Mouse (Mus musculus): ENCODE results near the gene Carmil1. TPM values are rescaled to one million over a fixed set of nuclear protein-coding genes. Genes with fewer than 3 reads are reported as not detected.
A peak's percentile ranks its signal among the peaks of the same experiment; 100 is the strongest.

Gene Carmil1
- polyA plus RNA-seq, 1 experiment from 2014 or later: 47.1 TPM

DNA sequence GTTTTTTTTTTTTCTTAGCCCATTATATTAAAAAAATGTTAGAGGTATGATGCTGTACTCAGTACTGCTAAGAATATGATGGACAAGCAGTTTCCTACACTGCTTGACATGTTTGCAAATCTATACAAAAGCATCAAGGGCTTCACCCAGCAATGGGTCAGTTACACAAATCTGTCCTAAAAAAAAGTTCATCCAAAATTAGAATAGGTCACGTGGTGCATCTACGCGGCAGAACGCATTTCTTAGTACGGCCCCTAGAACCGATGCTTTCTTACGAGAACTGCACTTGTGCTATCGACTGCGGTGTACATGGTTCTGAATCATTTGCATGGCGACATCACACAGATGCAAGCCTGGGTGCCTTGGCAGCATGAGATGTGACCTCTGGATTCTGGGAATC is 208.0 kb downstream of the Carmil1 start:
- Histone ChIP-seq H3K4me3 (ENCODE audit: low read depth, low read length) (no peak overlapping the region), H3K27me3 (ENCODE audit: control insufficient read depth, insufficient read depth, low read depth, low read length) (no peaks in the 10 kb centered on the region), H3K36me3 (ENCODE audit: control insufficient read depth, insufficient read depth, low read length) (0 out of 2 replicates have a peak, but pooled peaks cover 2% of the 10 kb centered on the region), H3K27ac (ENCODE audit: low read length) (no peak overlapping the region), H3K9me3 (replicated peaks; ENCODE audit: control insufficient read depth, low read length, poor library complexity, severe bottlenecking) (no peaks in the 10 kb centered on the region), H3K9ac (ENCODE audit: low read depth, low read length) (no peak overlapping the region), H3K4me1 (ENCODE audit: control insufficient read depth, insufficient read depth, low read length) (peaks cover 4% of the 10 kb centered on the region; the same call in 1 of the 2 replicates), H3K4me2 (ENCODE audit: low read length) (no peak overlapping the region)
- 92% methylated on average over 10 of the region's 10 CpGs for WGBS
- ATAC-seq: no peak

DNA sequence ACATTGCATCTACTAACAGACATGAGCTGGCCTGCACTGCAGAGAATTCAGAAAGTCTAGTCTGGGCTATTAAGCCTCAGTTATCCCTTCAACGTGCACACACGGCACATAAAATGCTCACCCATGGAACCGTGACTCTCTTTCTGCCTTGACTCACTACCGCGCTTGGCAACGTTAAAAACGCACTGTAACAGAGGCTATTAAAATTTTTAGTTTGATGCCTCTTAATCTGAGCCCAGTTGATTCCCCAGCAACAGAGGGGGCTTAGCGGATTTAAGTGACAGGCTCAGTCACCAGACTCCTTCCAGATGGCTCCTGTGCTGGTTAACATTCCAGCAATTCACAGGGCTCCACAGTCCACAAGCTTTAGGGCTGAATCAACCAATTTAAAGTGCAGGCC is 213.0 kb downstream of the Carmil1 start:
- ATAC-seq: 0 out of 2 replicates have a peak, but pooled peaks have one; percentile 44
- H3K4me1 ChIP-seq (ENCODE audit: control insufficient read depth, insufficient read depth, low read length): peaks cover 4% of the 10 kb centered on the region; the same call in 1 of the 2 replicates
- 76% methylated on average over 8 of the region's 8 CpGs for whole genome bisulfite sequencing
- H3K9me3 ChIP-seq (replicated peaks; ENCODE audit: control insufficient read depth, low read length, poor library complexity, severe bottlenecking): no peaks in the 10 kb centered on the region
- H3K4me2 ChIP-seq (ENCODE audit: low read length): no peak overlapping the region
- H3K27me3 ChIP-seq (ENCODE audit: control insufficient read depth, insufficient read depth, low read depth, low read length): no peaks in the 10 kb centered on the region
- no peak overlapping the region for H3K9ac ChIP-seq (ENCODE audit: low read depth, low read length)
- H3K27ac ChIP-seq (ENCODE audit: low read length): no peak overlapping the region
- 0 out of 2 replicates have a peak, but pooled peaks cover 2% of the 10 kb centered on the region for H3K36me3 ChIP-seq (ENCODE audit: control insufficient read depth, insufficient read depth, low read length)
- no peak overlapping the region for H3K4me3 ChIP-seq (ENCODE audit: low read depth, low read length)

DNA sequence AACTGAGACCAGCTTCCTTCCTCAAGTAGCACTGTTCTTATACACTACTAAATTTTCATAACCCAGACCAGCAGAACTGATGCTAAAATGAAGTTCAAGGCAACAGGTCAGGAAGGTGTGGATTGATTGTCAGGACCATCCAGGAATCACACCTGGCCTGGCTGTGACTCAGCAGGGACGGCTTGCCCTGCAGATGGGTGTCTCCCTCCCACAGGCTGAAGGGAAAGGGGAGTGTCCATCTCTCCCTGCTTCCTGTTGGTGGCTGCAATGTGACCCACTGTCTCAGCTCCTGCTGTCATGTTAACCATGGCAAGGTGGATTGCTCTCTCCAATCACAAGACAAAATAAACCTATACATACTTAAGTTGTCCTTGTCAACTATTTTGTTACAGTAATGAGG is 215.1 kb downstream of the Carmil1 start:
- no peak for ATAC-seq
- 71% methylated on average over 1 of the region's 1 CpGs for WGBS
- Histone ChIP-seq H3K9ac (ENCODE audit: low read depth, low read length) (no peak overlapping the region), H3K4me3 (ENCODE audit: low read depth, low read length) (no peak overlapping the region), H3K27me3 (ENCODE audit: control insufficient read depth, insufficient read depth, low read depth, low read length) (no peaks in the 10 kb centered on the region), H3K36me3 (ENCODE audit: control insufficient read depth, insufficient read depth, low read length) (0 out of 2 replicates have a peak, but pooled peaks cover 2% of the 10 kb centered on the region), H3K27ac (ENCODE audit: low read length) (no peak overlapping the region), H3K4me1 (ENCODE audit: control insufficient read depth, insufficient read depth, low read length) (no peaks in the 10 kb centered on the region; the same call in 1 of the 2 replicates), H3K4me2 (ENCODE audit: low read length) (no peak overlapping the region), H3K9me3 (replicated peaks; ENCODE audit: control insufficient read depth, low read length, poor library complexity, severe bottlenecking) (no peaks in the 10 kb centered on the region)

DNA sequence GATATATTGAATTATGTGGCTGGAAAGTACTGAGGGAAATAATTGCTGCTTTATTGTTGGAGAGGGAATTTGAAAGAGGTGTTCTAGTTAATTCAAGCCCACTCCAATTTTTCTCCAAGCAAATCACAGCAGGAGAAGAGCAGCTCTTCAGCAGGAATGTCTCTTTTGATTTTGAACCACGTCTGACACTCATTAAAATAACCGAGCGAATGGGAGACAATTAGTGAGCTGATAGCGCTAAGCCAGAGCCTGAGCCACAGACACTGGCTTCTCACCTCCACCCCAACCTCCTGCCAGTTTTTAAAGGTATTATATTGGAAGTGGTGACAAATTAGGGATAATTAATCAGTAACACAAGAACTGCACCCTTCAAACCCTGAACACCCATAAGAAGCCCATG is 217.8 kb downstream of the Carmil1 start:
- no peak overlapping the region for H3K4me2 ChIP-seq (ENCODE audit: low read length)
- ATAC-seq: peak; percentile 67; the same call in 1 of the 2 replicates
- 13% methylated on average over 4 of the region's 4 CpGs for WGBS

DNA sequence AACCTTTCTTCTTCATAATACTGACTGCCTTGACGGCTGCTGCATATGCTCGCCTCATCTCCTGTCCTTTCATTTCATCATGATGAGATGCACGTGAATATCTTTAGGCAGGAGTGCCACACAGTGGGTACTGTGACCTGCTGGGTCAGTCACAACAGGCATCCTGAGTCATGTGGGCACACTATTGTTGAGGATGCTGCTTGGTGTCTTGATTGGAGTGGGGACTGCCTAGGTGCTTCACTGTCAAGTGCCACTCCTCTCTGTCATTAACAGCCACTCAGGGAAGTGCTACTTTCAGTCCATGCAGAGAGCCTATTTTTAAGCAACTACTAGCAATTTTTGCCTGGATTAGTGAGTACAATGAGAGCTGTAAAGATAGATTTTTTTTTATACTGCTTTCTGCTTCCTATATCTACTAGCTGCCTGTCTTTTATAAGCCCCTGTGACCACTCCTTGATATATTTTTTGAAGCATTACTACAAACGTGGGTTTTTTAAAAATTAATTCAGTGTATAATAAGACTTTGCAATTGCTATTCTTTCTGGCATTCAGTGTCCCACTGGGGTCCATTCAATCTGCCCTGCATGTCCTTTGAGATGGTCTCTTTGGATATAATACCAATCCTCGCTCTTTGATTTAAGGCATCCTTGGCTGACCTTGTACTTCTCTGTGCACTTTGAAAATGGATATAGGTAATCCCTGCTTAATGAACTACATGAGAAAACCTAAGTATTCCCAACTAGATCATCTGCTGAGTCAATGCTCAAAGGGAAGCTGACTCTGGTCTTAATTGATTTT is 225.3 kb downstream of the Carmil1 start:
- Histone ChIP-seq H3K9ac (ENCODE audit: low read depth, low read length) (no peak overlapping the region), H3K4me1 (ENCODE audit: control insufficient read depth, insufficient read depth, low read length) (peaks cover 9% of the 10 kb centered on the region), H3K4me2 (ENCODE audit: low read length) (no peak overlapping the region), H3K36me3 (ENCODE audit: control insufficient read depth, insufficient read depth, low read length) (no peaks in the 10 kb centered on the region), H3K4me3 (ENCODE audit: low read depth, low read length) (no peak overlapping the region), H3K9me3 (replicated peaks; ENCODE audit: control insufficient read depth, low read length, poor library complexity, severe bottlenecking) (no peaks in the 10 kb centered on the region), H3K27ac (ENCODE audit: low read length) (0 out of 2 replicates have a peak overlapping the region, but pooled peaks have one; percentile 29), H3K27me3 (ENCODE audit: control insufficient read depth, insufficient read depth, low read depth, low read length) (no peaks in the 10 kb centered on the region)
- 36% methylated on average over 5 of the region's 5 CpGs for WGBS
- ATAC-seq: peak; percentile 69

More for the DNA sequence above, 217.8 kb downstream of the Carmil1 start:
- H3K9me3 ChIP-seq (replicated peaks; ENCODE audit: control insufficient read depth, low read length, poor library complexity, severe bottlenecking): no peaks in the 10 kb centered on the region
- H3K27ac ChIP-seq (ENCODE audit: low read length): no peak overlapping the region
- H3K27me3 ChIP-seq (ENCODE audit: control insufficient read depth, insufficient read depth, low read depth, low read length): no peaks in the 10 kb centered on the region
- no peak overlapping the region for H3K9ac ChIP-seq (ENCODE audit: low read depth, low read length)
- H3K36me3 ChIP-seq (ENCODE audit: control insufficient read depth, insufficient read depth, low read length): no peaks in the 10 kb centered on the region
- H3K4me3 ChIP-seq (ENCODE audit: low read depth, low read length): no peak overlapping the region
- H3K4me1 ChIP-seq (ENCODE audit: control insufficient read depth, insufficient read depth, low read length): no peaks in the 10 kb centered on the region; the same call in 1 of the 2 replicates

DNA sequence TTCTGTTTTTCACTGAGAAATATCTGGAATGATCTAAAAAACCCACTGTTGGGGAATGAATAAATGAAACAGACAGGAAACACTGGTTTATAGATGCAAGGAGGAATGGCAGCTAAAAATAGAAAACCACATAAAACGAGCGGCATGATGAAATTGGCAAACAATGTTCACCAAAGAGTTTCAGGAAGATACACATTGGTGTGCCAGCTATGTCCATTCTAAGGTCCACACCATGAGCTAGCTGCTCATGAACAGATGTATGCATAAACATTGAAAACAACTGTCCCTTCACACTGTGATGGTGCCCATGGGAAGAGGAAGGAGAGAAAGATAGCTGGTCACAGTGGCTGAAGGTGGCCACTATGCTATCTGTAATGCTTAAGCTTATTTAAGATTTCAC is 229.1 kb downstream of the Carmil1 start:
- no peak overlapping the region for H3K4me2 ChIP-seq (ENCODE audit: low read length)
- no peaks in the 10 kb centered on the region for H3K36me3 ChIP-seq (ENCODE audit: control insufficient read depth, insufficient read depth, low read length)
- no peak overlapping the region for H3K9ac ChIP-seq (ENCODE audit: low read depth, low read length)
- ATAC-seq: no peak
- no peaks in the 10 kb centered on the region for H3K9me3 ChIP-seq (replicated peaks; ENCODE audit: control insufficient read depth, low read length, poor library complexity, severe bottlenecking)
- no peaks in the 10 kb centered on the region for H3K27me3 ChIP-seq (ENCODE audit: control insufficient read depth, insufficient read depth, low read depth, low read length)
- H3K27ac ChIP-seq (ENCODE audit: low read length): no peak overlapping the region
- H3K4me1 ChIP-seq (ENCODE audit: control insufficient read depth, insufficient read depth, low read length): peaks cover 16% of the 10 kb centered on the region
- H3K4me3 ChIP-seq (ENCODE audit: low read depth, low read length): no peak overlapping the region
- 94% methylated on average over 2 of the region's 2 CpGs for WGBS

DNA sequence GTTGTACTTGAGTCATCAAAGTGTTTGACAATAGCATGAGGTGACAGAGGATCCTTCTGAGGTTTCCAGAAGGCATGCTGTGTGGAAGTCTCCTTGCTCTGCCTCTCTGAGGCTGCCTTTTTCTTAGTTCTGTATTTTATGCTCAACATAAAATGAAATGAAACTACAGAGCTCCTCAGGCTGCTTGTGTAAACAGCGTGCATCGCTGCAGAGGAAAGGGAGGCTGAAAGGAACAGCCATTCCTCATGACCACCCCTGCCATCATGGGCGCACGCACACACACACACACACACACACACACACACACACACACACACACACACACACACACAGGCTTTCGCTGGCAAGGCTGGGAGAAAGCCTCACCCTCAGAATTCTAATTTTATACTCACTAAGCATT is 230.3 kb downstream of the Carmil1 start:
- Histone ChIP-seq H3K4me2 (ENCODE audit: low read length) (no peak overlapping the region), H3K9me3 (replicated peaks; ENCODE audit: control insufficient read depth, low read length, poor library complexity, severe bottlenecking) (no peaks in the 10 kb centered on the region), H3K4me3 (ENCODE audit: low read depth, low read length) (no peak overlapping the region), H3K9ac (ENCODE audit: low read depth, low read length) (no peak overlapping the region), H3K27me3 (ENCODE audit: control insufficient read depth, insufficient read depth, low read depth, low read length) (no peaks in the 10 kb centered on the region), H3K27ac (ENCODE audit: low read length) (peak overlapping the region; percentile 65; the same call in 1 of the 2 replicates), H3K36me3 (ENCODE audit: control insufficient read depth, insufficient read depth, low read length) (no peaks in the 10 kb centered on the region), H3K4me1 (ENCODE audit: control insufficient read depth, insufficient read depth, low read length) (peaks cover 13% of the 10 kb centered on the region)
- ATAC-seq: no peak
- WGBS: 71% methylated on average over 5 of the region's 5 CpGs

DNA sequence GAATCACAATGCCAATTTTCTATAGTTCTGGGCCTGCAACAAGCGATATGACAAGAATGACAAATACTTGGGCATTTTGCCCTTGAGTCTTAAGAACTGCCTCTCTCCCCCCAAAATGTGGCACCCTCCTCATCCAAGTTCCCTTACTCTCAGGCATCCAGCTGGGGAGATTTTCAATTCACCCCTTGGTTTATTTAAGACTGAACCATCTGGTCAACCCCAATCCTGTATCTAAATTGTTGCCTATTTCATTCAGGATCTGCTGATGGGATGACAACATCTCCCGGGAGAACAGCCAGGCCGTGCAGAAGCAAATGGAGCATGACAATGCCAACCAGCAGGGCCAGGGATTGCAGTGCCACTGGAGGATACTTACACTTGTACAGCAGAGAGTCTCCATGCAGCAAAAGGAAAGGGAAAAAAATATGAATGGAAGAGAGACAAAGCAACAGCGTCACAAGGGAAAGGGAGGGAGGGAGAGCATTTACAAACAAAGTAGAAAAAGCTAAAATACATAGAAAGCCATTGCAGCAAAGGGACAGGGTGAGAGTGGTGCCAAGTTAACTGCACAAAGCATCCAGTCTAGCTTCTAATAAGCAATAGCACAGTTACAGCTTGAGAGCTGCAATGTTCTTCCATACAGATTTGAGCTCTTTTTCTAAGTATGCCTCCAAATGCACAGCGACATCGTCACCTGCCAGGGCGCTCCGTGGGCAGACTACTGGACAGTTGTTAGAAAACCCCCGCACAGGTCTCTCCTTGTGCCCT is 231.1 kb downstream of the Carmil1 start:
- H3K27me3 ChIP-seq (ENCODE audit: control insufficient read depth, insufficient read depth, low read depth, low read length): no peaks in the 10 kb centered on the region
- no peaks in the 10 kb centered on the region for H3K9me3 ChIP-seq (replicated peaks; ENCODE audit: control insufficient read depth, low read length, poor library complexity, severe bottlenecking)
- no peak overlapping the region for H3K4me3 ChIP-seq (ENCODE audit: low read depth, low read length)
- H3K27ac ChIP-seq (ENCODE audit: low read length): peak overlapping the region; percentile 65
- H3K4me1 ChIP-seq (ENCODE audit: control insufficient read depth, insufficient read depth, low read length): peaks cover 15% of the 10 kb centered on the region
- H3K36me3 ChIP-seq (ENCODE audit: control insufficient read depth, insufficient read depth, low read length): no peaks in the 10 kb centered on the region
- 58% methylated on average over 9 of the region's 9 CpGs for WGBS
- no peak overlapping the region for H3K4me2 ChIP-seq (ENCODE audit: low read length)
- no peak overlapping the region for H3K9ac ChIP-seq (ENCODE audit: low read depth, low read length)
- ATAC-seq: peak; percentile 83

DNA sequence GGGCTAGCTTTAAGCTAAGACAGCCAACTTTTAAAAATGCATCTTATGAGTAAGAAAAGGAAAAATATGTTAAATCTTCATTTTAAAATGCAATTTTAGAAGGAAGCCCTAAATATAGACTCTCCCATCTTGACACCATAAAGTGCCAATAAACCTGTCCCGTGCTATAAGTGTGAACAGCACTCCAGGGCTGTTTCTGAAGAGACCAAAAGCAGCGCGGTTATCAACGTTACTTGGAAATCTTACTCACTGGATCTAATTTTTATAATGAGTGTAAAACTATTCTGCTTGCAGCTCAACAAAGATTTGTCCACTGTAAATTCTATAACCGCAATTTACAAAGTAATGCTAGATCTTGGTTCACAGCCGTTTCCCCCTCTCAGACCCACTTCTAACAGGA is 232.0 kb downstream of the Carmil1 start:
- Histone ChIP-seq H3K27me3 (ENCODE audit: control insufficient read depth, insufficient read depth, low read depth, low read length) (no peaks in the 10 kb centered on the region), H3K9me3 (replicated peaks; ENCODE audit: control insufficient read depth, low read length, poor library complexity, severe bottlenecking) (no peaks in the 10 kb centered on the region), H3K4me2 (ENCODE audit: low read length) (no peak overlapping the region), H3K9ac (ENCODE audit: low read depth, low read length) (no peak overlapping the region), H3K4me1 (ENCODE audit: control insufficient read depth, insufficient read depth, low read length) (peaks cover 15% of the 10 kb centered on the region), H3K27ac (ENCODE audit: low read length) (no peak overlapping the region), H3K4me3 (ENCODE audit: low read depth, low read length) (no peak overlapping the region), H3K36me3 (ENCODE audit: control insufficient read depth, insufficient read depth, low read length) (0 out of 2 replicates have a peak, but pooled peaks cover 2% of the 10 kb centered on the region)
- no peak for ATAC-seq
- WGBS: 92% methylated on average over 6 of the region's 6 CpGs
